Mouse (Mus musculus) urinary bladder, adult 18-20 months (tissue): ENCODE measurements at regions not wholly inside any gene's neighbourhood (a gene's known extent, or its start where the extent isn't known, plus 50 kb on each side); places are given as distances from the start of the nearest gene placed in this dataset.

ENCODE experiments used
- DNase-seq, 2 experiments: peaks; one replicate each; pipeline ENCODE4 v3.0.0; 2022; ENCODE audit warnings: low spot score in 2 of 2, mixed read lengths in 2 of 2

DNA sequence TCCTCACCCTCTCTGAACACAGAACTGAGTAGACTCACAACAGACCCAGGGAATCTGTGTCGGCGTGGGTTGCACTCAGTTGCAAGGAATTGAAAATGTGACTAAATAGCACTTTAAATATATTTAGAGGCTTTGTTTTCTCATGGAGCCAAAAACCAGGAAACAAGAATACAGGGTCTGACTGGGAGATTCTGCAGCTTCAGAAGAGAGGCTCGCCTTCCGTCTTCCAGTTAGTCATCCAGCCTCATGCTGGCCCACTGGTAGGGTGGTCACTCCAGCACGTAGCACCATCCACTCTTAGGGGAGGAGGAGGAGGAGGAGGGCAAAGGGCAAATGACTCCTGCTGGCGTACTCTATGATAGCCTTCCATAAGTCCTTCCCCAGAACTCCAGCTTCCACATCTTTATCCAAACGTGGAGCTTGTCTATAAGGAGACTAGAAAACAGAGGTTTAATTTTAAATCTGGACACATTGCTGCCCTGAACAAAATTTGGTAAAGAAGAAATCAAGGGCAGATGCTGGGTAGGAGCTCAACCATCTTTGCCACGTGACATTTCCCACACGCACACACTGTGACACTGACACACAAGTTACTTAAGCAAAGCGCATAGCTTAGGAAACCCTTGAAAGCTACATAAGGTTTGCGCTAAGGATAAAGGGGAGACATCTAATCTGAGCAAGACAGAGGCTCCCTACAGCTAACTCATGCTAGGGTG, 60.8 kb downstream of the Mis18a start:
- DNase-seq: no peak

DNA sequence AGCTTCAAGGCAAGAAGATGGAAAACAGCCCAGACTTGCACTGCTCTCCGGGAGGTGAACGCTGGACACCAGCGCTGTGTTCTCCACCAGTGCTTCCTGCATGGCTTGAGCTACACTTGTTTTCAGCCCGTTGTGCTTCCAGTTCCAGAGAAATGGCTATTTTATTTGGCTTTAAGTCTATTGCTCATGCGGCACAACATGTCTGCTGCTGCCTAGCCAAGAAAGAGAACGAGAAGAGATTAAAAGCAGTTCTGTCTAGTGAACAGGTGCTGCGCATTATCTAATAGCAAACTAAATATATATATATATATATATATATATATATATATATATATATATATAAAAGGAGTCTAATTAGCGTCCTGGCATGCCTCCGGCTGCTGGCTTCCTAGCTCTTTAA, 63.1 kb downstream of the Mis18a start:
- no peak for DNase-seq

DNA sequence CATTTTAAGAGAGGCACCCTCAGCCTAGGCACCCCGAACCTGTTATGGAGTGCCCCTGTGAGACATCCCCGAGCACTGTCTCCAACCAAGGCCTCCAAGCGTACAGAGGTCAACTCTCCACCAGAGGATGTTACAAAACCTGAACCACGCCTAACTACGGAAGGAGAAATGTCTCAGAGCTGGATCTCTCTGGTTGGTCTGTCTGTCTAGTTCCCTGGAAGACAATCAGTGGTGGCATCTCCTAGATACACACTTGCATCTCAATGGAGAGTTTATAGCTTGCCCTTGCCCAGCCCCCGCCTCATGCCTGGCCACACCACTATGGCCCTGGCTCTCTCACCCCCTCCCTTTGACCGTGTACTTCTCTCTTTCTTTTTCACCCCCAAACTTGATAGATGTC, 69.2 kb downstream of the Mis18a start:
- no peak for DNase-seq

DNA sequence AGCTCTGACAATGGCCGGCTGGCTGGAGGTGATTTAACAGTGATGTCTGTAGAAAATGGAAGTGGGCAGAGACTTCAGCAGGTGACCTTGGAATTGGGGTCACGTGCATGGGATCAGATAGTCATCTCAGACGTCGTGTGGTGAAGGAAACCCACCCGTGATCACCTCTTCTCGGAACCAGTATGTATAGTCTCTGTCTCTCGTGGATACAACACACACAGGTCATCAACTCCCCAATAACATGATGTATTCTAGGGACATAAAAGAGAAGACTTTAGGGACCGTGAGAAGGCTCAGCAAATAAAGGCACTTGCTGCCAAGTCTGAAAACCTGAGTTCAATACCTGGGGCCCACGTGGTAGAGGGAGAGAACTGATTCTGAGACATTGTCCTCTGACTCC, 70.2 kb downstream of the Mis18a start:
- DNase-seq: no peak

DNA sequence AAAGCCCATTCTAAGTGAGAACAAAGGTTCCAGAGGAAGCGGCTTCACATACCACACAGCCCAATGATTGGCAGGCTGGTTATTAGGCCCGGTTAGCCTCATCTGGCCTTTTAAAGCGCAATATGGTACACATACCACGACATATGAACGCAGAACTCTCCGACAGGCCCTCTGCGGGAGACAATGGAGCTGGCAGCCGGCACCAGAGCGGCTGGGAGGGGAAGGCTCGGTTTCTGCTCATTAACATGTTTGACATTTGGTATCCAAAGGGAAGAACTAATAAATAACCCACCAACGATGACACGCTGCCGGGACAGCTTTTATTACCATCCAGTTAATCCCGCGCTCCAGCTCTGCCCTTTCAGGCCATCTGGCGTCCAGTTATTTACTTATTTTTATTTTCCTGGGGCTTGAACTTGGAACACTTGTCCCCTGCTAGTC, 70.6 kb downstream of the Mis18a start:
- no peak for DNase-seq

DNA sequence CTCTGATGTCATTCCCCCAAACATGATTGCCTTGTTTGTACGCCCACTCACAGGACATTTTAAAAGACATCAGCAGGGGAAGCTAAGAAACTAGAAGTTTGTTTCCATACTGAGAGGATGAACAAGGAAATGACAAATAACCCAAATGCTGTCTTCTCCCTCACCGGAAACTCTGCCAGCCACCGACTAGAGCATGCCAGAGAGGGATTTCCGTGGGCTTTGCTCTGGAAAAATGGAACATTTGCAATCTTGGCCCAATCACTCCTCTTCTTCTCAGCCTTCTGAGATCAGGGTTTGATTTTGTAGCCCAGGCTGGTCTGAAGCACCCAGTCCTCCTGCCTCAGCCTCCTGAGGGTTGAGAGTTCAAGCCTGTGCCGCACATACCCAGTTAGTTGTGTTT, 72.4 kb downstream of the Mis18a start:
- DNase-seq: no peak

DNA sequence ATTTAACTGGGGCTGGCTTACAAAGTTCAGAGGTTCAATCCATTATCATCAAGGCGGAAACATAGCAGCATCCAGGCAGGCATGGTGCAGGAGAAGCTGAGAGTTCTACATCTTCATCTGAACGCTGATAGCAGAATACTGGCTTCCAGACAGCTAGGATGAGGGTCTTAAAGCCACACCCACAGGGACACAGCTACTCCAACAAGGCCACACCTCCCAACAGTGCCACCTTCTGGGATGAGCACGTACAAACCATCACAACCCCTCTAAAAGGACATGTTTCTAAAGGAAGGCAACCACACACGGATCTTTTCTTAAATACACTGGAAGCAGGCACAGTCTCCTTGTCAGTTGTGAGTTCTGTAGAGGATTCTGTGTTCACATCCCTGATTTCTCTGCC, 74.4 kb downstream of the Mis18a start:
- no peak for DNase-seq

DNA sequence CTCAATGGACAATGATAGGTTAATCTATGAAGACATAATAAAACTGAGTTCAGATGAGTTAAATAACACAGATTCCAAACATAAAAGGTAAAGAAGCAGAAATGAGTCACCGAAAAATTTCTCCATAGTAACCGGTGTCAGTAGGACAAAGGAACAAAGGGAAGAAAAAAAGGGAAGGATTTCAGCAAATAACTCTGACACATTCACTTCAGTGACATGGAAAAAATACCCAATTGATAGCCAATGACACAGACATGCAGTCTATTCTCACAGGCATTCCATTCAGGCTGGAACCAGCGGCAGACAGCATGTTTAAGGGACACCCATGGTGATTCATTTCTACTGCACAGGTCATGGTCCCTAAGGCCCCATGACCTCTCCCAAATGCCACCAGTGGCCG, 79.0 kb downstream of the Mis18a start:
- no peak for DNase-seq

DNA sequence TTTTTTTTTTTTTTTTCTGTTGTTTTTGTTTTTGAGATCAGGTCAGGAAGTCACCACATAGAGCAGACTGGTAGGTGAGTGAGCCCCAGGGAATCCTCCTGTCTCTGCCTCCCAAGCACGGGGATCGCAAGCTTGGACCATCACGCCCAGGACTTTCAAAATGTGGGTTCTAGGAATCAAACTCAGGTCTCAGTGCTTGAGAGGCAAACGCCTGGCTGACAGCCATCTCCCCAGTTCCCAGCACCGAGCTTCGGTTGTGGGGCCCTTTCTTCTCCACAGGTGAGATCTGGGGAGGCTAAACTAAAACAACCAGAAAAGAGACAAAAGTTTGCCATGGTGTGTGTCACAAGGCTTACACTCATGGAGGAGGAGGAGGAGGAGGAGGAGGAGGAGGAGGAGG, 84.5 kb downstream of the Mis18a start:
- DNase-seq: no peak

DNA sequence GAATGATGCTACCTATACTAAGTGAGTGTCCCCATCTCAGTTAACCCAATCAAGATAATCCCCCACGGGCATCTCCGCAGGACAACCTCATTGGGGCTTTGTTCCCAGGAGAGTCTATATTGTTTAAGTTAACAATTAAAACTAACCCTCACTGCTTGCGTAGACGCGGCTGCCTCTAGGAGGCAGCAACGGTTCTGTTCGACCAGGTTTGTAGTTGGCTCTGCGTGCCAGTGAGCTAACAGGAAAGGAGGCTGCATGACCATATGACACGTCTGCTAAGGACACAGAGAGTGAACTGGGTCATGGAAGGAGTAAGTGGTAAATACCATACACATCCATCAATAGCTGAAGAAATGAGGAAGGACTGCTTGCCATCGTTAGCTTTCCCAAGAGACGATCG, 92.0 kb downstream of the Mis18a start:
- DNase-seq: no peak

DNA sequence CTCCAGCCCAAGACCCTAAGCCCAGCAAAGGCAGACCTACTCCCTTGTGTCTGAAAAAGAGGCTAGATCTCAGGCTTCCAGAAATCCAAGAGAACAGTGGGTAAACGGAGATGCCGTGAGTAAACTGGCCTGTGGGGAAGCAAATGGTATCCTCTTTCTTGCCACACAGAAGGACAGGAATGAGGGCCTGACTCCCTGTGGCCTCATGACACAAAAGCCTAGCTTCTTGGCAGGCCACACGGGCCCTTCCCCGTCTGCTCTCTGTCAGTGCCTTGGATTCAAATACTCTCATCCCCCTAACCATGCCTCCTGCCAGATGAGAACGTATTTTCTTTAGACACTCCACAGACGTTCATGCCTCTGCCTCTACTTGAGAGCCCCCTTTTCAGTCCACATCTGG, 97.2 kb downstream of the Mis18a start:
- DNase-seq: no peak

DNA sequence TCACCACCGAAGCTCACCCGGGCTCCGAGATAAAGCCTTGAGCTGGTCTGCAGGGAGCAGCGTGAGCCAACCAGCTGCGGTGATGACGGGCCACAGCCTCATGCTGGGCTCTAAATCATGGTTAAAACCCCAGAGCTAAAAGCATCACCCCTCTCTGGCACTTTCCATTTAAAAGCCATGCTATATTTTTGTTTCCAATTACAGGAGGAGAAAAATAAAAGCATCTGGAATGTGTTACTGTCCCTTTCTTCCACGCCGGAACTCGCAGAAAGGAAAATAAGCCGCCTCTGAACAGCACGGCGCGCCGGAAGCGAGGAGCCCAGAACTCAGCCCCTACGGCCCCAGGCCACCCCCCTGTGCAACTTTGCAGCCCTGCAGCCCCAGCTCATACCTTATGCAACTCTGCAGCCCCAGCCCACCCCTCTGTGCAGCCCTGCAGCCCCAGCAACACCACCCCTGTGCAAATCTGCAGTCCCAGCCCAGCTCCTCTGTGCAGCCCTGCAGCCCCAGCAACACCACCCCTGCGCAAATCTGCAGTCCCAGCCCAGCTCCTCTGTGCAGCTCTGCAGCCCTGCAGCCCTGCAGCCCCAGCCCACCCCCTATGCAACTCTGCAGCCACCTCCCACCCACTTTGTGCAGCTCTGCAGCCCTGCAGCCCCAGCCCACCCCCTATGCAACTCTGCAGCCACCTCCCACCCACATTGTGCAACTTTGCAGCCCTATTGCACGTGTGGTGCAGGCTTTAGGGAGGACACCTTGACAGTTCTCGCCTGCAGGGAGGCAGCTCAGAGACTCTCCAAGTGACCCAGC, 97.9 kb downstream of the Mis18a start:
- DNase-seq: no peak

DNA sequence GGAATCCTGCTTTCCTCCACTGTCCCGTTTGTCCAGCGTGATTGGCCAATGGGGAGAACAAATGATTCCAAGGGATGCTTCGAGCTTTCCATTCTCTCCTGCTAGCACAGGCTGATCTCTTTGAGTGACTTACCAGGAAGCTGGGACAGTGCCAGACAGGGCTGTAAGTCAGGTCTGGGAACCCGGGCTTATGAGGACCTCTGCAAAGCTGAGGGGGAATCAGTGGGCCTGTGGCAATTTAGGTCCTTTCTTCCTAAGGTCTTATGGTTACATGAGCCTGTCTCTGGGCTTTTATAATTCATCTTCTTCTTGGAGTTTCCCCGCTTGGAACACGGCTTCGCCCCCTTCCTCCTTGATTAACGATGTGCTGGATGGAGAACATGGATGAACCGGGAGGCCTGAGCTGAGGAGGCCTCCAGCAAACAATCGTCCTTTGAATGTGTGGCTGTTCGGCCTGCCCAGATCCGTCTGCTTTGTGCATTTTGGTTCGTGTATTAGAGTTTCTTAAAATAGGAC, 98.5 kb downstream of the Mis18a start:
- no peak for DNase-seq

DNA sequence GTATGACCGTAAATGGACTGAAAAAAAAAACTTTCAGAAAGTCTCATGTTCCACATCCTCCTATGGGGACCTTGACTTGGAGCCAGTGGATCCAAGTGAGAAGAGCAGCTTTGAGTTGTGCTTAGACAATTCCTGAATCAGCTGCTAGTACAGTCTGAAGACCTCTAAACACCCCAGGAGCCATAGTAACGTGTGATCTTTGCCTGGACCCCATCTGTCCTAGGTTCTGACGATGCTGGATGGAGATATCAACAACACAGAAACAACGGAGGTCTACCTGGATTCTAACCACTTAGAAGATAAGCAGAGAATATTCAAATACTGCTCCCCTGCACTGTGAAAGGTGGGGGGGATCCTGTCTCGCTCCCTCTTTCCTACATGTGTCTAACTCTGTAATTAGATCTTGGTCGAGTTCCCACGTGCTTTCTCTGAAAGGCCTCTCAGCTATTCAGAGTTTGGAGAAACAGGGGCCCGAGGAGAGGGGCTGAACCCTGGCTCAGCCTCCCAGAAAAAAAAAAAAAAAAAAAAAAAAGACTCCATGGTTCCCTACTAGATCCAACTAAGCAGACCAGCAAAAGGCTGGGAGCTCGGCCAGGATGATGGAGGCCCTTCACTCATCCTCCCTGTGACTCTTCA, 101.1 kb downstream of the Mis18a start:
- no peak for DNase-seq

DNA sequence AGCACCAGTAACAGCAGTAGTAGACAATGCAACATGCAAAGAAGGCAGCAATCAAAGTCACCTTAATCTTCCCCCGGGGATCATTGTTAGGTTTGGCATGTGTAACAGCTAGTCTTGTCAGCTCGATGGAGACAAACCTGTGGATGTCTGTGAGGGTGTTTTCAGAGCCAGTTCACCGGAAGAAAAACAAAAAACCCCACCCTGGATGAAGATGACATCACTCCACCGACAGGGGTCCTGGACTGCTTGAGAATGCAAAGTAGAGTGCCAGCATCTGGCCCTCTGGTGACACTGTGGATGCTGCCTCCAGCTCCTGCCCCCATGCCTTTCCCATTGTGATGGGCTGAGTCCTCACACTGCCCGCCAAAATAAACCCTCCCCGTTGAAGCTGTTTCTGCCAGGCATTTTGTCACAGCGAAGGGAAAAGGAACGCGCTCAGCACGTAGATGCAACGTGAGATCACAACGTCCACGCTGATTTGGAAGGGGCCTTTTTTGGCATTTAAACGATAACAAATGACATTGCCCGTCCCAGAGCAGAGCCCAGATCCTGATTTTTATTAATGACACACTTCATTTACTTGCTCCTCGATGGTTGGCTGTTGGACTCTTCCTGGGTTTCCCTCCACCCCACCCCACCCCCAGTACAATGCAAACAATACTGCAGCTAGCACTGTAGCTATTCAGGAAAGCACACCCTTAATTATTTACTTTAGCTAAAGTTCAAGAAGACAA, 101.7 kb downstream of the Mis18a start:
- no peak for DNase-seq

DNA sequence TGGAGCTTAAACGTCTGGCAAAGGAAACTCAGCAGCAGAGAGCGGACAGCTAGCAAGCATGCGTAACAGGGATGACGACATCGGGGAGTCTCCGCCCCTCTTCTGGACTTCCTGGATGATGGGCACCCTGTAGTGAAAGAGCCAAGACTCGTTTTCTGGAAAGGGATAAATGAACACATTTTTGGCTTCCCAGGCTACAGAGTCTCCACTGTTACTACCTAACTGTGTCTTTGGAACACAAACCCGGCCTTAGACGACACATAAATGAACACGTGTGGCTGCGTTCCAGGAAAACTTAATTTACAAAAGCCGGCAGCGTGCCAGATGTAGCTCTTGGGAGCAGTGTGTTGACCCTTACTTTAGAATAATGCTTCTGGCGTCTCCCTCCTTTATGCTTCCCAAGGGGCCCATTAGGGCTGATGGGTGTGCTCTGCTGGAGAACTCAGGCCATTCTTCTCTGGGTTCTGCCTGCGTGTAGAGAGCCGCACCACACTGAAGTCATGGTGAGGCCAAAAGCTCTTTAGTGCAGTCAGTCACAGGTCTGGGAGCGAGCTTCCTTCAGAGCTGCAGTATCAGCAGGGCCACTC, 103.1 kb downstream of the Mis18a start:
- peak in 1 of 2 experiments; percentile 50 for DNase-seq

DNA sequence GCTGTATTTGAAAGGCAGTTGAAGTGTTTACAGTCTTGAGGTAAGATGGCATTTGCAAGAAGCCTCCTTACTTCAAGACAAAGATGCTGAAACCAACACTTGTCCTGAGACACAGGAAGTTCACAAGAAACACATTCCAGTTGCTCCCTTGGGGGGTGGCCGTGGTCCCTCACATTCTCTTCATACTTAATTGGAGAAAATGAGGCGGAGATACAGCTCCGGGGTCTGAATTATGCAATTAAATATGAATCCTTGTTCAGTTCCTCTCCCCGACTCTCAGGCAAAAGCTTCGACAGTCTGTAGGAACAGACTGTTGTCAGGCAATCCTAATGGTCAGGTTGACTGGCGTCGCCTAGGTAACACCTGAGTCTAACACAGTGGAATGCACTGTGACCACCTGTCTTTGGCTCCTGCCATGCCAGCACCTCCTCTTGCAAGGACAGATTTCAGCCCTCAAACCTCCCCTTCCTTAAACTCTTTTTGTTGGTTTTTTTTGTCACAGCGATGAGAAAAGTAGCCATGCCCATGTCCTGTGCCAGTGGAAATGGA, 104.5 kb downstream of the Mis18a start:
- no peak for DNase-seq

DNA sequence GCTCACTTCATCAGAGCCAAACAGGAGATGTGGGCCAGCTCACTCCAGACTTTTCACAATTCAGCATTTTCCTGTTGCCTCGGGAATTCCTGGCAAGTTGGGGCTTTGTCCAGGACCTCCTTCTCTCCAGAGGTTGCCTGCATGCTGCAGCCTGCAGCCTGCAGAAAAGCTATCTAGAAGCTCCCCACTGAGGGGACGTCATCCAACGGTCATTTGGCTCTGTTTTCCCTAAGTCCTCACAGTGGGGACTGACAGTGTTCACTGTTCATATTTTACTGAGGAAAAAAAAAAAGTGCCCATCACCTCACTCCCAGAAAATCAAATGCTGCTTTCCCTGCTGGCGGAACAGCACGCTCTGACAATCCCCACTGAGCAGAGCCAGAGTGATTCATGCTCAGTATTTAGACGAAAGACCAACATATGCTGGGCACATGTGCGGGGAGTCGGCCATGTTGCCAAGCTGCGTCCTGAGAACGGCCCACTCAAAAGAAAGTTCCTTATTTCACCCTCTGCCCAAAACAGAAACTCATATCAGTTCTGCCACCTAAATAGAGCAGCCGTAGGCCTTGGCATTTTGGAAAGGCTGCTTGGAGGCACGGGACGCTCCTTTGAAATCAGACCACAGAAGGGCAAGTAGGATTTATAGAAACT, 105.3 kb downstream of the Mis18a start:
- DNase-seq: no peak

DNA sequence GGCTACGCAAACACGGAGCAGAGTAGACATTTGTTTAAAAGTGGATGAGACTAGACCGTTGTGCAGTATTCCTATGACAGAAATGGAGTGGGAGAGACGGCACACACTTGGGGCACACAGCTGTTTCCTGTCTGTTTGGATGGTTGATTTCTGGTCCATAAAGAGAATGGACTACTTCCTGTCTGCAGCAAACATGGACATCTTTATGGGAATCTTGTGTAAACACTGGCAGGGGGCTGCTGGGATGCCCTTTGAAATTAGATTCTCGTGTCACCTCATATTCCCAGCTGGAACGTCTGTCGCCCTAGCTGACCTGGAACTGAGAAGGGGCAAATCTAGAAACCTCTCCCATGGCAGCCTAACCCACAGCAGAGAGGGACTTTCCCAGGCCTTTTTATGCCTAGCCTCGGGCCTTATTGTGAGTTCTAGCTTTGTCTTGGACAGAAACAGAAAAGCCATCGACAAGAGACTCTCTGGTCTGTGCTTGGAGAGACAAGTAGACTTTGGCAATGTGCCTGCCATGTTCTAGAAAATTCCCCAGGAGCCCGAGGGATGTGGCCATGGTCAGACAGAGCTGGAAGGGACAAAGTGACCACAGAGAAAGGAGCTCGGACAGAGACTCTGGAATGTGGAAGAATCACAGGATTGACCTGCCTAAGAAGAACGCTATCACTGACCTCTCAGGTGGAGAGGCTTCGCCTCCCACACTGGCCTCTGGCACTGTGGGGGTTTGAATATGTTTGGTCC, 107.5 kb downstream of the Mis18a start:
- no peak for DNase-seq

DNA sequence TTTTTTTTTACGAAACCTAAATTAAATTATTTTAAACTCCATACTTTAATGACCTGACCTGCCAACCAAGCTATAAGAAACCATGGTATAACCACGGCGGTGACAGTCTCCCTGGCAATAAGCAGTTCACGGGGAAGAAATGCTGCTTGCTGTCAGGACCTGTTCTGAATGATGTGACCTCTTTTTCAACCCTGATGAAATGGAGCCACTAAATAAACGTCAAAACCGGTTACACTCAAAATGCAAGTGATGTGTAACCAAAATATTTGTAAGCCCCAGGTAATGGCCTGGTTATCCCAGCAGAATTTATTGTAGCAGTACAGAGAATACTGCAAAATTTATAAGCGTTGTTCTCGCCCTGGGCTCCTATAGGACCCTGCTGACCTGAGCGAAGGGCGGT, 111.4 kb downstream of the Mis18a start:
- DNase-seq: peak in 1 of 2 experiments; percentile 29
